Mouse (Mus musculus) MEL (cell line): ENCODE data around the gene Cdx2.

Source experiments
- BHLHE40 ChIP-seq: IDR thresholded peaks from 2 replicates; pipeline ENCODE4 v1.6.1; 2012; ENCODE audit warnings: low read depth, mild to moderate bottlenecking, inconsistent platforms, low read length, improper control_type of control experiment, borderline replicate concordance
- CHD2 ChIP-seq: IDR thresholded peaks from 2 replicates; pipeline ENCODE4 v1.6.1; 2011; ENCODE audit warnings: low read length, improper control_type of control experiment
- CTCF ChIP-seq, 3 experiments: IDR thresholded peaks in 2 of 3; conservative IDR thresholded peaks in 1 of 3; 2 replicates each; pipeline ENCODE4 v1.5.1; 2011 to 2012; ENCODE audit warnings: low read length in 3 of 3, low read depth in 2 of 3, mild to moderate bottlenecking in 2 of 3, improper control_type of control experiment in 1 of 3, inconsistent platforms in 1 of 3, mixed read lengths in 1 of 3, moderate library complexity in 1 of 3; ENCODE audit not compliant: control insufficient read depth in 1 of 3, insufficient read depth in 1 of 3, poor library complexity in 1 of 3, severe bottlenecking in 1 of 3
- EP300 ChIP-seq, 2 experiments: IDR thresholded peaks; 2 replicates each; pipeline ENCODE4 v1.6.1; 2011; ENCODE audit warnings: improper control_type of control experiment in 2 of 2, low read length in 2 of 2, low read depth in 1 of 2, mild to moderate bottlenecking in 1 of 2
- ETS1 ChIP-seq: IDR thresholded peaks from 2 replicates; pipeline ENCODE4 v1.6.1; 2012; ENCODE audit warnings: low read depth, mild to moderate bottlenecking, inconsistent platforms, low read length, improper control_type of control experiment, moderate library complexity
- GATA1 ChIP-seq: IDR thresholded peaks from 2 replicates; pipeline ENCODE4 v1.6.1; 2011; ENCODE audit warnings: low read depth, low read length, improper control_type of control experiment
- JUND ChIP-seq: IDR thresholded peaks from 2 replicates; pipeline ENCODE4 v1.6.1; 2011; ENCODE audit warnings: low read depth, mild to moderate bottlenecking, improper control_type of control experiment, low read length
- MAZ ChIP-seq: IDR thresholded peaks from 2 replicates; pipeline ENCODE4 v1.6.1; 2012; ENCODE audit warnings: low read depth, mild to moderate bottlenecking, inconsistent platforms, low read length, improper control_type of control experiment
- MEF2A ChIP-seq: IDR thresholded peaks from 2 replicates; pipeline ENCODE4 v1.6.1; 2014; ENCODE audit warnings: low read depth, mild to moderate bottlenecking, inconsistent platforms, low read length, improper control_type of control experiment; ENCODE audit not compliant: poor library complexity, insufficient replicate concordance, severe bottlenecking; ENCODE audit errors: extremely low read depth
- POLR2A ChIP-seq, 2 experiments: IDR thresholded peaks; 2 replicates each; pipeline ENCODE4 v1.6.1; 2011 to 2012; ENCODE audit warnings: low read length in 2 of 2, mild to moderate bottlenecking in 2 of 2, control low read depth in 1 of 2, improper control_type of control experiment in 1 of 2, low read depth in 1 of 2, moderate library complexity in 1 of 2; ENCODE audit not compliant: control insufficient read depth in 1 of 2, insufficient read depth in 1 of 2, poor library complexity in 1 of 2
- SMC3 ChIP-seq: IDR thresholded peaks from 2 replicates; pipeline ENCODE4 v1.6.1; 2011; ENCODE audit warnings: low read depth, low read length, improper control_type of control experiment
- TCF12 ChIP-seq: IDR thresholded peaks from 2 replicates; pipeline ENCODE4 v1.6.1; 2014; ENCODE audit warnings: low read depth, mild to moderate bottlenecking, inconsistent platforms, low read length, improper control_type of control experiment, moderate library complexity

DNA sequence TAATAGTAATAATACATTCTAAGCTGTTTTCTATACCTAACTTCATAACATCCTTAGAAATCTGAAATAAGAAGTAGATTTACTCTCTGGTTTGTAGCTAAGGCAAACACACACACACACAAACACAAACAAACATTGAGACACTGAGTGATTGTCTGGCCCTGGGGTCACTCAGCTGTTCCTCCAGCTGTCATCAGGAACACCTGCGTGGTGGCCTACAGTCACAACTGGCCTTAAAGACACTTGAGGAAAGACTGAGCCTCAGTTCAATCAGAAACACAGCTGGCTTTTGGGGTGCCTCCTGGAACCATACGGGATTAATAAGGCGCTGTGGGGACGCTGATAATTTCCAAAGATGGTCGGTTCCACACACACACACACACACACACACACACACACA is 9.8 kb downstream of the Cdx2 start:
- no peak for TF ChIP-seq MAZ
- no peak for TF ChIP-seq SMC3
- TF ChIP-seq CHD2: no peak
- TF ChIP-seq EP300 (IDR thresholded peaks at IDR 0.05; ENCODE audit: low read depth in 1 of 2, low read length in 2 of 2): no peak
- no peak for TF ChIP-seq CTCF (IDR thresholded peaks at IDR 0.05 in 2 of 3, conservative IDR thresholded peaks at IDR 0.05 in 1 of 3; ENCODE audit: control insufficient read depth in 1 of 3, insufficient read depth in 1 of 3, low read depth in 2 of 3, low read length in 3 of 3, poor library complexity in 1 of 3, severe bottlenecking in 1 of 3)
- no peak for TF ChIP-seq ETS1
- TF ChIP-seq MEF2A: no peak
- TF ChIP-seq POLR2A (IDR thresholded peaks at IDR 0.05; ENCODE audit: control insufficient read depth in 1 of 2, insufficient read depth in 1 of 2, low read depth in 1 of 2, low read length in 2 of 2, poor library complexity in 1 of 2): no peak
- no peak for TF ChIP-seq BHLHE40
- no peak for TF ChIP-seq GATA1
- TF ChIP-seq TCF12: no peak
- TF ChIP-seq JUND: no peak
